Mouse (Mus musculus): ENCODE data around the gene Rpl32. TPM values are rescaled to one million over a fixed set of nuclear protein-coding genes. Genes with fewer than 3 reads are reported as not detected.

The Rpl32 gene
- total and polyA plus RNA-seq, 3 experiments, result 4,514 to 5,400 TPM; not detected in 1

GRCm38 (mm10) chr6:115758981-115759435 is 49.5 kb downstream of the Rpl32 start:
- peak overlapping the region; percentile 30 to 67 for H3K4me3 ChIP-seq (ENCODE audit: control insufficient read depth in 1 of 2, insufficient read depth in 1 of 2, low read depth in 2 of 2, low read length in 2 of 2)
- H3K36me3 ChIP-seq (ENCODE audit: control insufficient read depth in 1 of 2, insufficient read depth in 2 of 2, low read length in 2 of 2), result peaks cover 0 to 31% of the 10 kb centered on the region in 2 experiments; a peak in 2 of 4 replicates
- no peaks in the 10 kb centered on the region for H3K9me3 ChIP-seq (replicated peaks; ENCODE audit: insufficient read depth, low read length)
- H3K27me3 ChIP-seq (ENCODE audit: control insufficient read depth in 1 of 2, insufficient read depth in 2 of 2, low read length in 2 of 2), result no peaks in the 10 kb centered on the region
- peaks cover 22 to 52% of the 10 kb centered on the region in 2 experiments for H3K4me1 ChIP-seq (ENCODE audit: control insufficient read depth in 1 of 2, insufficient read depth in 2 of 2, low read length in 2 of 2)
- peak overlapping the region; percentile 36 for H3K27ac ChIP-seq (ENCODE audit: control insufficient read depth, low read depth, low read length)
- no peaks in the 10 kb centered on the region for H3K79me2 ChIP-seq (ENCODE audit: control insufficient read depth, insufficient read depth, low read length, poor library complexity)
- peak; percentile 61 for DNase-seq (ENCODE audit: low read depth, low spot score)
- H3K9ac ChIP-seq (ENCODE audit: control insufficient read depth, low read depth, low read length, poor library complexity, severe bottlenecking), result peak overlapping the region; percentile 50
- no peak for TF ChIP-seq ZNF384 (IDR thresholded peaks at IDR 0.05; ENCODE audit: low read depth, low read length)
- no peak for TF ChIP-seq JUND (IDR thresholded peaks at IDR 0.05; ENCODE audit: low read depth, low read length)
- no peak for TF ChIP-seq NRF1 (IDR thresholded peaks at IDR 0.05; ENCODE audit: insufficient read depth, low read depth, low read length, poor library complexity, severe bottlenecking)
- TF ChIP-seq POLR2AphosphoS5 (IDR thresholded peaks at IDR 0.05; ENCODE audit: borderline replicate concordance, low read depth, low read length), result no peak
- TF ChIP-seq MAFK (IDR thresholded peaks at IDR 0.05; ENCODE audit: borderline replicate concordance, low read depth, low read length), result no peak
- TF ChIP-seq MYB (IDR thresholded peaks at IDR 0.05; ENCODE audit: low read depth, low read length), result no peak
- peak; percentile 15; the same call in 1 of the 2 replicates for TF ChIP-seq GATA1 (IDR thresholded peaks at IDR 0.05; ENCODE audit: low read depth, low read length)
- peak; percentile 23; the same call in 1 of the 2 replicates for TF ChIP-seq ELF1 (IDR thresholded peaks at IDR 0.05; ENCODE audit: low read depth, low read length)
- TF ChIP-seq CHD2 (IDR thresholded peaks at IDR 0.05; ENCODE audit: low read length), result no peak
- no peak for TF ChIP-seq BHLHE40 (IDR thresholded peaks at IDR 0.05; ENCODE audit: borderline replicate concordance, low read depth, low read length)
- no peak for TF ChIP-seq UBTF (IDR thresholded peaks at IDR 0.05; ENCODE audit: borderline replicate concordance, insufficient read depth, low read depth, low read length)
- TF ChIP-seq TBP (IDR thresholded peaks at IDR 0.05; ENCODE audit: low read depth, low read length), result no peak
- no peak for TF ChIP-seq ZKSCAN1 (IDR thresholded peaks at IDR 0.05; ENCODE audit: low read depth, low read length)
- no peak for TF ChIP-seq E2F4 (IDR thresholded peaks at IDR 0.05; ENCODE audit: borderline replicate concordance, low read depth, low read length)
- TF ChIP-seq MAX (IDR thresholded peaks at IDR 0.05; ENCODE audit: low read length), result peak; percentile 19; the same call in 1 of the 2 replicates
- no peak for TF ChIP-seq ZC3H11A (IDR thresholded peaks at IDR 0.05; ENCODE audit: low read depth, low read length)
- TF ChIP-seq CHD1 (IDR thresholded peaks at IDR 0.05; ENCODE audit: low read depth, low read length), result no peak
- TF ChIP-seq SIN3A (IDR thresholded peaks at IDR 0.05; ENCODE audit: low read length), result no peak; the same call in 1 of the 2 replicates
- no peak for TF ChIP-seq USF2 (IDR thresholded peaks at IDR 0.05; ENCODE audit: borderline replicate concordance in 1 of 2, insufficient read depth in 1 of 2, low read depth in 1 of 2, low read length in 2 of 2)
- 0 out of 2 replicates have a peak, but pooled peaks have one; percentile 19 for TF ChIP-seq MAZ (IDR thresholded peaks at IDR 0.05; ENCODE audit: low read depth, low read length)
- no peak for TF ChIP-seq ZMIZ1 (IDR thresholded peaks at IDR 0.05; ENCODE audit: low read depth, low read length)
- peak; percentile 49 for TF ChIP-seq ETS1 (IDR thresholded peaks at IDR 0.05; ENCODE audit: low read depth, low read length)
- peak; percentile 36 to 52; a peak in 2 of 4 replicates for TF ChIP-seq EP300 (IDR thresholded peaks at IDR 0.05; ENCODE audit: low read depth in 1 of 2, low read length in 2 of 2)
- no peak for TF ChIP-seq KAT2A (conservative IDR thresholded peaks at IDR 0.05; ENCODE audit: low read depth, low read length)
- peak; percentile 60 for TF ChIP-seq MXI1 (IDR thresholded peaks at IDR 0.05; ENCODE audit: low read depth, low read length)
- TF ChIP-seq NELFE (IDR thresholded peaks at IDR 0.05; ENCODE audit: low read depth, low read length), result peak; percentile 52
- peak; percentile 49 for TF ChIP-seq HCFC1 (IDR thresholded peaks at IDR 0.05; ENCODE audit: low read depth, low read length)
- no peak for TF ChIP-seq SMC3 (IDR thresholded peaks at IDR 0.05; ENCODE audit: low read depth, low read length)
- peak; percentile 43; the same call in 1 of the 2 replicates for TF ChIP-seq TCF12 (IDR thresholded peaks at IDR 0.05; ENCODE audit: low read depth, low read length)
- TF ChIP-seq USF1 (IDR thresholded peaks at IDR 0.05; ENCODE audit: low read depth, low read length), result no peak
- TF ChIP-seq MYC (IDR thresholded peaks at IDR 0.05; ENCODE audit: low read depth, low read length), result no peak
- no peak for TF ChIP-seq RCOR1 (IDR thresholded peaks at IDR 0.05; ENCODE audit: low read depth, low read length)
- TF ChIP-seq GABPA (IDR thresholded peaks at IDR 0.05; ENCODE audit: low read depth, low read length), result no peak
- TF ChIP-seq TAL1 (IDR thresholded peaks at IDR 0.05; ENCODE audit: low read length), result peak; percentile 42; the same call in 1 of the 2 replicates
- TF ChIP-seq POLR2AphosphoS2 (IDR thresholded peaks at IDR 0.05; ENCODE audit: low read length), result no peak; the same call in 1 of the 2 replicates
- no peak for TF ChIP-seq MEF2A (IDR thresholded peaks at IDR 0.05; ENCODE audit: extremely low read depth, insufficient replicate concordance, low read depth, low read length, poor library complexity, severe bottlenecking)
- no peak for TF ChIP-seq RAD21 (IDR thresholded peaks at IDR 0.05; ENCODE audit: low read depth, low read length)

All from MEL (cell line).